Mouse (Mus musculus) myocyte (in vitro differentiated cells): ENCODE measurements at regions not wholly inside any gene's neighbourhood (a gene's known extent, or its start where the extent isn't known, plus 50 kb on each side); places are given as distances from the start of the nearest gene placed in this dataset.

ENCODE experiments used
- E2F4 ChIP-seq: IDR thresholded peaks from one replicate; pipeline ENCODE4 v1.6.1; 2011; ENCODE audit warnings: mild to moderate bottlenecking, control low read depth, moderate library complexity; ENCODE audit not compliant: insufficient read depth
- POLR2A ChIP-seq: IDR thresholded peaks from one replicate; pipeline ENCODE4 v1.6.1; 2011; ENCODE audit warnings: low read depth, mild to moderate bottlenecking, control low read depth, moderate library complexity; ENCODE audit not compliant: insufficient read length
- POLR2AphosphoS2 ChIP-seq: IDR thresholded peaks from one replicate; pipeline ENCODE4 v1.6.1; 2011; ENCODE audit warnings: low read depth, control low read depth; ENCODE audit not compliant: insufficient read length
- REST ChIP-seq: IDR thresholded peaks from one replicate; pipeline ENCODE4 v1.6.1; 2011; ENCODE audit warnings: mild to moderate bottlenecking, control low read depth, moderate library complexity; ENCODE audit not compliant: insufficient read depth, insufficient read length
- USF1 ChIP-seq: IDR thresholded peaks from one replicate; pipeline ENCODE4 v1.6.1; 2011; ENCODE audit warnings: low read depth, mild to moderate bottlenecking, control low read depth, moderate library complexity

GRCm38 (mm10) chr5:132792484-132792883 is 249.3 kb upstream of the Auts2 start:
- TF ChIP-seq REST = no peak
- TF ChIP-seq POLR2A = no peak
- TF ChIP-seq POLR2AphosphoS2 = no peak
- TF ChIP-seq USF1 = no peak
- TF ChIP-seq E2F4 = no peak
